Mouse (Mus musculus) forebrain, embryonic 14.5 days (tissue): ENCODE data around the gene Iqcn. TPM values are rescaled to one million over a fixed set of nuclear protein-coding genes. Genes with fewer than 3 reads are reported as not detected.
A peak's percentile ranks its signal among the peaks of the same experiment; 100 is the strongest.

Experiments used
- ATAC-seq: fragments of 200-750 bp; cut with Nextera tagmentation; 2 replicates; pipeline ENCODE4 v1.8.0; 2017; ENCODE audit warnings: mild to moderate bottlenecking, moderate library complexity
- DNase-seq: peaks from one replicate; pipeline ENCODE4 v3.0.0-alpha.2; 2015; ENCODE audit warnings: low spot score
- H3K27ac ChIP-seq: fragments of 300-500 bp; sonication (generic); 2 replicates; pipeline ENCODE4 v1.5.1; 2014; ENCODE audit warnings: low read depth, mild to moderate bottlenecking, control low read depth, low read length, moderate library complexity
- H3K27me3 ChIP-seq: fragments of 300-500 bp; sonication (generic); replicated peaks from 2 replicates; pipeline ENCODE4 v1.6.1; 2014; ENCODE audit warnings: low read length, control low read depth, mixed read lengths; ENCODE audit not compliant: control insufficient read depth, insufficient read depth
- H3K36me3 ChIP-seq: fragments of 300-500 bp; sonication (generic); 2 replicates; pipeline ENCODE4 v1.6.1; 2014; ENCODE audit warnings: low read length, control low read depth; ENCODE audit not compliant: control insufficient read depth, insufficient read depth
- H3K4me1 ChIP-seq: fragments of 300-500 bp; sonication (generic); 2 replicates; pipeline ENCODE4 v1.6.1; 2014; ENCODE audit warnings: antibody characterized with exemption, low read length, control low read depth; ENCODE audit not compliant: control insufficient read depth, insufficient read depth
- H3K4me2 ChIP-seq: fragments of 300-500 bp; sonication (generic); 2 replicates; pipeline ENCODE4 v1.6.1; 2014; ENCODE audit warnings: mild to moderate bottlenecking, control low read depth, low read length
- H3K4me3 ChIP-seq: fragments of 300-500 bp; sonication (generic); 2 replicates; pipeline ENCODE4 v1.5.1; 2014; ENCODE audit warnings: low read depth, low read length, control low read depth
- H3K9ac ChIP-seq: fragments of 300-500 bp; sonication (generic); 2 replicates; pipeline ENCODE4 v1.6.1; 2014; ENCODE audit warnings: mild to moderate bottlenecking, low read length, control low read depth, moderate library complexity
- H3K9me3 ChIP-seq: fragments of 300-500 bp; sonication (generic); replicated peaks from 2 replicates; pipeline ENCODE4 v1.6.1; 2016; ENCODE audit warnings: low read length, control low read depth, mixed read lengths; ENCODE audit not compliant: control insufficient read depth
- WGBS: fragments of 180-500 bp; shearing (Covaris S2); extraction: QIAGEN DNeasy Blood & Tissue Kit; methylation state at CpG from one replicate; pipeline ENCODE4 v1.1.7; 2014; 5-methylcytosine and 5-hydroxymethylcytosine counted together
- polyA plus RNA-seq: library from polyadenylated mRNA; unstranded; fragments of >200 nt; fragmentation: Nextera tagmentation; extraction: Ambion mirVana; gene quantifications from 2 replicates; pipeline ENCODE4 v1.2.1, GENCODE M21; 2014

The Iqcn gene
- polyA plus RNA-seq, 1 experiment from 2014 or later, result 0.10 TPM

DNA sequence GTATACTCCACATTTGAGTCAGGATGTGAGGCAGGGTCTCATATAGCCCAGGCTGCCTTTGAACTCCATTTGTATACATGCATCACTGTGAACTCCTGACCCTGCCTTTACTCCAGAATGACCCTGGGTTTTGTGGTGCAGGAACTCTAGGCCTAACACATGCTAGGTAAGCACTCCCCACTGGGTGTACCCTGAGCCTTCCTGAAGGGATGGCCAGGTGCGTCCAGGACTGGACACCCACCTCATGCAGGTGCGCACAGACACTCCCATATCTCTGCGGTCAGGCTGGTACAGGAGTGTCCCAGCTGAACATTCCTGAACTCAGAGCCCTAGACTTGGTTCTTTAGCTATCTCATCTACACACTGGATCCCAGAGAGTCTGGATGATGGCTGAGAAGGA lies 29.1 kb upstream of the Iqcn start:
- ATAC-seq (no peak), DNase-seq (no peak)
- Histone ChIP-seq H3K9ac (peak overlapping the region; percentile 71), H3K27me3 (no peaks in the 10 kb centered on the region), H3K36me3 (peaks cover 17% of the 10 kb centered on the region), H3K4me1 (peaks cover 10% of the 10 kb centered on the region), H3K4me2 (peak overlapping the region; percentile 85), H3K4me3 (peak overlapping the region; percentile 62), H3K27ac (peak overlapping the region; percentile 96), H3K9me3 (no peaks in the 10 kb centered on the region)
- WGBS, result 88% methylated on average over 3 of the region's 3 CpGs

DNA sequence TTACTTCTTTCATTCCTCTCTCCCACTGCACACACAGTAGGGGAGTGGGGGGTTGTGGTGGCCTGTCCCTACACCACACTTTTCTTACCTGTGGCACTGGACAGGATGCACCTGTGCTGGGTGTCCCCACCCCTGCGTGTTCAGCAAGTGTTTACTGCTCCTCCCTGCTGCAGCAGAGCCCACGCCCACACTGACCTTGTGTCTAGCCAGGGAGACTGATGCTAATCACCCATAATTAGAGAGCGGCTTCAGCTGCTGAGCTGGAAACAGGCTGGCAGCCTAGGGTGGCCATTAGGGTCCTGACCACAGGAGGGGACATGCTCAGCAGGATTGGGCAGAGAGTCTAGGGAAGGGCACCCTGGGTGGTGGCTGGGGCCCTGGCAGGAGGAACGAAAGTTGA lies 28.5 kb upstream of the Iqcn start:
- Histone ChIP-seq H3K27ac (no peak overlapping the region), H3K4me3 (no peak overlapping the region), H3K9ac (no peak overlapping the region; the same call in 1 of the 2 replicates), H3K4me2 (0 out of 2 replicates have a peak overlapping the region, but pooled peaks have one; percentile 85), H3K27me3 (no peaks in the 10 kb centered on the region), H3K9me3 (no peaks in the 10 kb centered on the region), H3K36me3 (peaks cover 23% of the 10 kb centered on the region), H3K4me1 (peaks cover 10% of the 10 kb centered on the region)
- ATAC-seq (no peak), DNase-seq (no peak)
- 89% methylated on average over 4 of the region's 4 CpGs for WGBS

DNA sequence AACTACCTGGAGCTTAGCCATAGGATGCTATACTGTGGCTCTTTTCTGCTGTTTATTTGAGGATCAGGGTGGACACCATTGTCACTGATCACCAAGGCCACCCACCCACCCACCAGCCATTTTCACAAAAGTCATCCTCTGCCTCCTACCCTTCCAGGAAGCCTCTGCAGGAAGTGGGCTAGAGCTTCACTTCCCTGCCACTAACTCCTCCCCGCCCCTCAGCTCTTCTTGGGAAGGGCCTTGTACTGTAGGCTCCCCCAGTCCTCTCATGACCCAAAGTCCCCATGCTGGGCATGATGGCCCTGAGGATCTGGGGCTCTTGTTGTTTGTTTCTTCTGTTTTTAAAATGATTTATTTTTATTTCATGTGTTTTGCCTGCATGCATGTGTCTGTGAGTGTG lies 27.9 kb upstream of the Iqcn start:
- Histone ChIP-seq H3K27ac (no peak overlapping the region), H3K9me3 (no peaks in the 10 kb centered on the region), H3K36me3 (peaks cover 25% of the 10 kb centered on the region), H3K4me3 (no peak overlapping the region), H3K4me2 (no peak overlapping the region), H3K4me1 (peaks cover 10% of the 10 kb centered on the region), H3K9ac (no peak overlapping the region), H3K27me3 (no peaks in the 10 kb centered on the region)
- ATAC-seq (no peak), DNase-seq (no peak)
- WGBS, result 100% methylated on average over 1 of the region's 1 CpGs

DNA sequence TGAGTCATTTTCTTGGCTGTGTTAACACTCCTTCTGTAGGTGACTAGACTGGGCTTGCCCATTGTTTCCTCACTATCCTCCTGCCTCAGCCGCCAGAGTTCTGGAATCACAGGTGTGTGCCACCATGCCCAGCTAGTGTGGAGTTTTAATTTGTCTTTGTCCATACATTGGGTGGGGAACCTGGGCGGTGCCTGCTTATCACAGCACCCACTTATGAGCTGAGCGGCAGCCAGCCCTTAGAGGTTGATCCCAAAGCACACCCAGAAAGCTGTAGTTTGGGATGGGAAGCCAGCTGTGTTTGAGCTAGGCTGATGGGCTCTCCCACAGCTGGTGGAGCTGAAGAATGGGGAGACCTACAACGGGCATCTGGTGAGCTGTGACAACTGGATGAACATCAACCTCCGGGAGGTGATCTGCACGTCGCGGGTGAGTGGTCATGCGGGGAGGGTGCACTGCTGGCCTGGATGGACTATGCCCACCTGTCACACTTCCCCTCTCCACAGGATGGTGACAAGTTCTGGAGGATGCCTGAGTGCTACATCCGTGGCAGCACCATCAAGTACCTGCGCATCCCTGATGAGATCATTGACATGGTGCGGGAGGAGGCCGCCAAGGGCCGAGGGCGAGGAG lies 25.7 kb upstream of the Iqcn start:
- ATAC-seq, result no peak
- Histone ChIP-seq H3K9me3 (no peaks in the 10 kb centered on the region), H3K27me3 (no peaks in the 10 kb centered on the region), H3K4me3 (no peak overlapping the region), H3K27ac (no peak overlapping the region), H3K4me1 (peaks cover 7% of the 10 kb centered on the region), H3K9ac (no peak overlapping the region), H3K36me3 (peaks cover 25% of the 10 kb centered on the region), H3K4me2 (no peak overlapping the region)
- DNase-seq, result no peak
- 90% methylated on average over 15 of the region's 15 CpGs for WGBS

DNA sequence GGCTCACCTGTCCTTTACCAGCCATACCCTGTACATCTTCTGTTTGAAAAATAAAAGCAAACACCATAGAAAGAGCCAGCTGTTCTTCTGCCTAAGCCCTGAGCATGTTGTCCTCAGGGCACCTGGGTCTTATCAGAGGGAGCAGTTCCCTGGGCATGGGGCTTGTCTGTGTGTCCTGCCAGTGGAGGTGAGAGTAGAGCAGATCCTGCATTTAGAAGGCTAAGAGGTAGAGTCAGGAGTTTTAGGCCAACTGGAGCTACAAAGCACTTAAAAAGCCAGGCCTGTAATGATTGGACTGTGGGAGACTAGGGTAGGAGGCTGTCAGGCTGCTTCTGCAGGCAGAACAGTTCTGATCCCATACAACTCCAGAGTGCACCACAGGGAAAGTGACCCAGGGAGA lies 24.6 kb upstream of the Iqcn start:
- Histone ChIP-seq H3K27me3 (no peaks in the 10 kb centered on the region), H3K9me3 (no peaks in the 10 kb centered on the region), H3K4me1 (peaks cover 7% of the 10 kb centered on the region), H3K36me3 (peaks cover 25% of the 10 kb centered on the region), H3K4me3 (no peak overlapping the region), H3K4me2 (no peak overlapping the region), H3K9ac (no peak overlapping the region), H3K27ac (no peak overlapping the region)
- ATAC-seq (no peak), DNase-seq (no peak)

DNA sequence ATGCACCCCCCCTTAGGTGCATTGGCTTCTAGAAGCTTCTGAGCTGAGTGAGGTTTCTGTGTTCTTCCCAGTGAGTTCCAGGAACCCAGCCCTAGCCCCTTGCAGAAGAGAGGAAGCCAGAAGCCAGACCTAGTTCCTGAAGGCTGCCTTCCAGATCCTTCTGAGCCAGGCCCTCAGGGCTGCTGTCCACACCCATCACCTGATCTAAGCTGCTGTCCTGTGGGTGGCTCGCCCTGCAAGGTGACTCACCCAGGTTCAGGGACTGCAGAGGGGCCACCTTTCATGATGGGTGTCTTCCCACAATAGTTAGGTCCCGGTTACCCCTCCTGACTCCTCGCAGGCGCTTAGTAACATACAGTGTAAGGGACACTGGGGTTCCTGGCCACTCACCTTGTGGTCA lies 23.9 kb upstream of the Iqcn start:
- Histone ChIP-seq H3K9ac (no peak overlapping the region), H3K27me3 (no peaks in the 10 kb centered on the region), H3K27ac (no peak overlapping the region), H3K4me3 (no peak overlapping the region), H3K9me3 (no peaks in the 10 kb centered on the region), H3K4me2 (no peak overlapping the region), H3K4me1 (no peaks in the 10 kb centered on the region), H3K36me3 (peaks cover 25% of the 10 kb centered on the region)
- no peak for DNase-seq
- ATAC-seq, result no peak
- WGBS, result 94% methylated on average over 4 of the region's 4 CpGs

DNA sequence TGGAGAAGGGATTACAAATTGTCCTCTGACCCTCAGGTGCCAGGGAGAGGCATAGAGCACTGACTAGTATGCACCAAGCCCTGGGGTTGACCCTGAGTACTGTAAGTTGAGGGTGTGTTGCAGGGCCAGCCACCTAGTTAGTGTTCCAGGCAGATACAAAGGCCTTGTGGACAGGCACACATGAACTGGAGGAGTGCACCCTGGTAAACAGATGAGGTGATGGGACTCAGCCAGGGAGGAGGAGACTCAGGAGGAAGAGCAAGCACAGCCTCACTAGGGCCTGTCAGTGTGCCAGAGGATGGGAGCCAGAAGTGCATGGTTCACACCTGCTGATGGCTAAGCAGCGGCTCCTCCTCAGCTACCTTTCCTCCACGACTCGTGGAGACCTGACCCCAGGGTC lies 23.2 kb upstream of the Iqcn start:
- DNase-seq, result no peak
- no peak overlapping the region for H3K27ac ChIP-seq
- no peaks in the 10 kb centered on the region for H3K9me3 ChIP-seq
- ATAC-seq, result no peak
- H3K4me1 ChIP-seq, result no peaks in the 10 kb centered on the region
- no peak overlapping the region for H3K4me3 ChIP-seq
- 96% methylated on average over 3 of the region's 3 CpGs for WGBS
- H3K4me2 ChIP-seq, result no peak overlapping the region
- no peaks in the 10 kb centered on the region for H3K27me3 ChIP-seq
- H3K36me3 ChIP-seq, result peaks cover 25% of the 10 kb centered on the region
- no peak overlapping the region for H3K9ac ChIP-seq

DNA sequence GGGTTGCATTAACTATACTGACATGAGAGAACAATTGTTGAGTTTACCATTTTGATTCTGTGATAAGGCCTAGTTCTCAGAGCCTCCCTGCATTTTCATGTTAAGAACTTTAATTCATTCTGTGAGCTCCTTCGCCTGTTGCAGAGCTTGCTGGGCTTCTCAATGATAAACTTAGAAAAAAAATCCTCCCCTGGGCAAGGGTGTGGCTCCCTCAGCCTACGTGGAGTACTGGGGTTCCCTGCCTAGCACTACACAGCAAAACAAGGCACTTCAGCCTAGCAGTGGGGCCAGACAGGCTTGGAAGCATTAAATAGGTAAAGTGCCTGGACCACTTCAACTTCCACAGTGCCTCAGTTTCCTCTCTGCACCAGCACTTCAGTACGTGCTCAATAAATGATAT lies 21.8 kb upstream of the Iqcn start:
- Histone ChIP-seq H3K9me3 (no peaks in the 10 kb centered on the region), H3K27ac (no peak overlapping the region), H3K9ac (no peak overlapping the region), H3K4me3 (no peak overlapping the region), H3K27me3 (no peaks in the 10 kb centered on the region), H3K4me2 (no peak overlapping the region), H3K36me3 (peaks cover 25% of the 10 kb centered on the region), H3K4me1 (no peaks in the 10 kb centered on the region)
- 75% methylated on average over 3 of the region's 3 CpGs for WGBS
- DNase-seq (no peak), ATAC-seq (no peak)

DNA sequence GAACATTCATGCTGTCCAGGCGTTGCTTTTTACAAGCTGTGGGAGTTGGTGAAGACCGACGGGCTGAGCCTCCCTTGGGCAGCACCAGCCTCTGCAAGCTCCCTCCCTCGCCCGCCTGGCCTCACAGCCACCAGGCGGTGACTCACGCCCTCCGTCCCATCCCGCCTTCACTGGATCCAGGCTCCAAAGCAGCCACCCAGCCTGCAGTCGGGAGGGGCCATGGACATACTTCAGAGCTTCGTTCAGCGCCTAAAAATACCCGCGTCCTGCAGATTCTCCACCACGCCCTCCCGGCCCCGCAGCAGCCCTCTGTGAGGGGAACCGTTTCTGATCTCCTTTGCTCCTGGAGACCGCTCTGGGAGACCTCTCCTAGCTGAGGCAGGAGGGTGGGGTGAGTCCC lies 21.1 kb upstream of the Iqcn start:
- Histone ChIP-seq H3K4me3 (no peak overlapping the region), H3K9me3 (no peaks in the 10 kb centered on the region), H3K27me3 (no peaks in the 10 kb centered on the region), H3K27ac (no peak overlapping the region), H3K4me1 (no peaks in the 10 kb centered on the region), H3K36me3 (peaks cover 25% of the 10 kb centered on the region), H3K4me2 (no peak overlapping the region), H3K9ac (peak overlapping the region; percentile 37; the same call in 1 of the 2 replicates)
- 17% methylated on average over 19 of the region's 19 CpGs for WGBS
- ATAC-seq (no peak), DNase-seq (no peak)
